Mouse (Mus musculus) MEL (cell line): ENCODE data around the gene Pik3ip1.

Experiments used
- CTCF ChIP-seq, 3 experiments: IDR thresholded peaks in 2 of 3; conservative IDR thresholded peaks in 1 of 3; 2 replicates each; pipeline ENCODE4 v1.5.1; 2011 to 2012; ENCODE audit warnings: low read length in 3 of 3, low read depth in 2 of 3, mild to moderate bottlenecking in 2 of 3, improper control_type of control experiment in 1 of 3, inconsistent platforms in 1 of 3, mixed read lengths in 1 of 3, moderate library complexity in 1 of 3; ENCODE audit not compliant: control insufficient read depth in 1 of 3, insufficient read depth in 1 of 3, poor library complexity in 1 of 3, severe bottlenecking in 1 of 3
- EP300 ChIP-seq, 2 experiments: IDR thresholded peaks; 2 replicates each; pipeline ENCODE4 v1.6.1; 2011; ENCODE audit warnings: improper control_type of control experiment in 2 of 2, low read length in 2 of 2, low read depth in 1 of 2, mild to moderate bottlenecking in 1 of 2
- ETS1 ChIP-seq: IDR thresholded peaks from 2 replicates; pipeline ENCODE4 v1.6.1; 2012; ENCODE audit warnings: low read depth, mild to moderate bottlenecking, inconsistent platforms, low read length, improper control_type of control experiment, moderate library complexity
- GABPA ChIP-seq: IDR thresholded peaks from 2 replicates; pipeline ENCODE4 v1.6.1; 2012; ENCODE audit warnings: low read depth, mild to moderate bottlenecking, inconsistent platforms, low read length, improper control_type of control experiment, moderate library complexity
- MXI1 ChIP-seq: IDR thresholded peaks from 2 replicates; pipeline ENCODE4 v1.6.1; 2011; ENCODE audit warnings: mild to moderate bottlenecking, low read depth, low read length, improper control_type of control experiment
- MYC ChIP-seq: IDR thresholded peaks from 2 replicates; pipeline ENCODE4 v1.6.1; 2011; ENCODE audit warnings: low read depth, mild to moderate bottlenecking, low read length, improper control_type of control experiment, moderate library complexity
- POLR2A ChIP-seq, 2 experiments: IDR thresholded peaks; 2 replicates each; pipeline ENCODE4 v1.6.1; 2011 to 2012; ENCODE audit warnings: low read length in 2 of 2, mild to moderate bottlenecking in 2 of 2, control low read depth in 1 of 2, improper control_type of control experiment in 1 of 2, low read depth in 1 of 2, moderate library complexity in 1 of 2; ENCODE audit not compliant: control insufficient read depth in 1 of 2, insufficient read depth in 1 of 2, poor library complexity in 1 of 2
- POLR2AphosphoS2 ChIP-seq: IDR thresholded peaks from 2 replicates; pipeline ENCODE4 v1.6.1; 2011; ENCODE audit warnings: low read length, improper control_type of control experiment
- SIN3A ChIP-seq: IDR thresholded peaks from 2 replicates; pipeline ENCODE4 v1.6.1; 2012; ENCODE audit warnings: low read length, improper control_type of control experiment, inconsistent platforms
- USF1 ChIP-seq: IDR thresholded peaks from 2 replicates; pipeline ENCODE4 v1.6.1; 2014; ENCODE audit warnings: low read depth, mild to moderate bottlenecking, inconsistent platforms, low read length, improper control_type of control experiment, moderate library complexity

GRCm38 (mm10) chr11:3348576-3349342, 18.6 kb downstream of the Pik3ip1 start:
- TF ChIP-seq CTCF (IDR thresholded peaks at IDR 0.05 in 2 of 3, conservative IDR thresholded peaks at IDR 0.05 in 1 of 3; ENCODE audit: control insufficient read depth in 1 of 3, insufficient read depth in 1 of 3, low read depth in 2 of 3, low read length in 3 of 3, poor library complexity in 1 of 3, severe bottlenecking in 1 of 3) (no peak), GABPA (no peak), POLR2A (IDR thresholded peaks at IDR 0.05; ENCODE audit: control insufficient read depth in 1 of 2, insufficient read depth in 1 of 2, low read depth in 1 of 2, low read length in 2 of 2, poor library complexity in 1 of 2) (no peak), SIN3A (no peak), ETS1 (no peak), POLR2AphosphoS2 (no peak), USF1 (no peak), MYC (no peak), MXI1 (no peak), EP300 (IDR thresholded peaks at IDR 0.05; ENCODE audit: low read depth in 1 of 2, low read length in 2 of 2) (no peak)
